Mouse (Mus musculus) adrenal gland, adult (tissue): ENCODE measurements around the gene Nipal3.

Experiments used
- DNase-seq, 2 experiments: peaks; one replicate each; pipeline ENCODE4 v3.0.0; 2022 to 2023; ENCODE audit warnings: low spot score in 1 of 2; ENCODE audit not compliant: inconsistent age in 2 of 2

Gene Nipal3

DNA sequence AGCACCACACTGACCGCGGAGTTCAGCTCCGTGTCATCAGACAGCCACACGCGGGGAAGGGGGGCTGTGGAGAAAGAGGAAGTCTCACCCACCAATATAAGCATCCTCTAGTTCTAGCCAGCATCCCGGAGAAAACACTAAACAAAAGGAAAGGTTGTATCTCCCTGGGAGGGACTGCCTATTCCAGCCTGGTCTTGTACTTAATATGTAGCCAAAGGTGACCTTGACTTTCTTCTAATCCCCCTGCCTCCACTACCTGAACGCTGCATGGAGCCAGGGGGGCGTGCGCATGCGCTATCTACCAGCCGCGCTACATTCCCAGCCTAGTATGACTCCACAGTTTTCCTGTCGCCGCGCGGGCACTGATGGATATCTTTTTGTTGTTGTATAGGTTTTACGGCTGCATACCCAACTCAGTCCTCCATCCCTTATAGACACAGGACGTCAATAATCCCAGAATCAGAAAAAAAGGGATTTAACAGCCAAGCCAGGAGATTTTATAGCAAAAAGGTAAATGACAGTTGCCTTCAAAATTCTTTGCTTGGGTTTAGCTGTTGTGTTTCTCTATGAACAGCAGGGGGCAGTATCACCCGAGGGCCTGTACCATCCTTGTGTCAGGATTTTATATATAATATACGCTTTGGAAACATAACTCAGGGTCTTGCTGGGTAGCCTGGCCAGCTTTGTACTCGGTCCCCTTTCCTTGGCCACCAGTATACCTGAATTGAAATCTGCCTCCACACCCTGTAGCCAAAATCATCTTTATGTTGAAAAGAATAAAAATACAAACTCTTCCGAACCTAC lies 12.9 kb upstream of the Nipal3 start:
- DNase-seq = peak in 1 of 2 experiments; percentile 62

DNA sequence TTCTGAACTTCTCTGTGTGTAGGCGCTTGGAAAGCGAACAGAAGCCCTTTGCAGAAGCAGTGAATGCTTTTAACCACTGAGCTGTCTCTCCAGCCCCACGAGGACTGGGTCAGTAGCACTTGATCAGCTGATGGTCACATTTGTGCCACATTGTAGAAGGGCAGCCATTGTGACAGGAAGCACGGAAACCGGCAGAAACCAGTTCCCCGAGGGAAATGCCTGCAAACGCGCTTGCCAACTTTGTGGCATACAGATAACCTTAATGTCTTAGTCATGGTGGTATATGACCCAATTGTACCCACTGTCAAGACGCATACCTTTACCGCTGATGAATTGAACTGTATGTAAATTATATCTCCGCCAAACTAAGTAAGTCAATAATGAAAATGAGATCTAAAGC lies 11.0 kb upstream of the Nipal3 start:
- no peak for DNase-seq

DNA sequence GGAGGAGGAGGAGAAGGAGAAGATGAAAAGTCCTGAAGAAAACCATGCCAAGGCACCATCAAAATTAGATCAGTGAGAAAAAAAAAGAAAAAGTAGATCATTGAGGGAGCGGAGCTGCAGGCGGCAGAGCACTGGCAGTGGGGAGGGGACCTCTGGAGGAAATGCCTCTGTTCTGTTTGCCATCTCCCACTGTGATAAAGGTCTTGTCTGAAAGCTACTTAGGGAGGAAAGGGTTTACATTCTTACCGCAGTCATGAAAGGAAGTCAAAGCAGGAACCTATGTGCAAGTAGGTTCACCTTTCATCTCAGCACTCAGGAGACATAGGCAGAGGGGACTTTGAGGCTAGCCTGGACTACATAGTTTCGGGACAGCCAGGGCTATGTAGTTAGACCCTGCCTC lies 6.7 kb upstream of the Nipal3 start:
- DNase-seq = no peak

DNA sequence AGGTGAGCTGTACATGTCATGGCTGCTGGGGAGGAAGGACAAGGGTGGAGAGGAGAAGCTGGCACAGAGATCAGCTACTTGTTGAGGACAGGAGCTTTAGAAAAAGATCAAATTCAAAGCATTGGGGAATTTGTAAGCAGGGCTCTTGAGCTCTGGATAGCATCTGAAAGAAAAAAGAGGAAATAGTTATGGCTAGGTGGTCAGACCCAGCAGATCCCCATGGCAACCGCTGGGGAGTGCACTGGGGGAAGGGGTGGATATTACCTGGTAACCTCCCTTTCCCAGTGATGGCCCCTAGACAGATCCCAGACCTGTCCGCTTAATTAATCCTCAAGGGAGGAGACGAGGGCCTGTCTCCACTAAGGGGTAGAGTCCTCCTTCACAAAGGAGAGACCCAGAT lies 5.0 kb upstream of the Nipal3 start:
- DNase-seq = no peak

DNA sequence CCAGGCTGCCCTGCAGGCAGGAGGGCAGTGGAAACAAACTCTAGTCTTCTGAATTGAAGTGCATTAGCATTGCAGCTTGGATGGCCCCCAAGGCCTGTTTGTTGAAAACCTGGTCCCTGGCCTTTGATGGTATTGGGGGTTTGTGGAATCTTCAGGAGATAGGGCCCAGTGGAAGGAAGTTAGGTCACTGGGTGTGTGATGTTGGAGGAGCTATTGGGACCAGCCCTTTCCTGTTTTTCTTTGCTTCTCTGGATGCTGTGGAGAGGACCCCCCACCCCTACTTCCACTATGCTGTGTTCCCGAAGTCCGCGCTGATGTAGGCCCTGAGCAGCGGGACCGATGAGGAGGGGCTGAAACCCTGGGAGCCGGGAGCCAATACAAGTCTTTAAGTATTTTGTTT lies 3.3 kb upstream of the Nipal3 start:
- no peak for DNase-seq

DNA sequence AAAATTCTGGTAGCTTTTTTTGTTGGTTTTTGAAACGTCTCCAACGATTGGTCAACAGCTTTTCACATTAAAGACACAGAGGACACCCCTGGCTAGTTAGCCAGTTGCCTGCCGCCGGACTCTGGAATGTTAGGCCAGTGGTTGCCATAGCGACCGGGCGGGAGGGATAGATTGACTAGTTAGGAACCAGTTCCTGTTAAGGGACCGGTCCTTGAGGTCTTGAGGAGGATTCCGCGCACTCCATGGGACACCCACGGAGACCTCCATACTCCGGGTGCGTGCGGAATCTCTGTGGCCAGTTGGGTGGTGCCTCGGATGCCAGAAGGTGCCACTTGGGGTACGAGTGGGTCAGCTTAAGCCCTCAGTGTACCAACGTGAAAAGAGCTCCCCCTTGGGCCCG lies 972 bp upstream of the Nipal3 start:
- peak; percentile 53 to 80 for DNase-seq

DNA sequence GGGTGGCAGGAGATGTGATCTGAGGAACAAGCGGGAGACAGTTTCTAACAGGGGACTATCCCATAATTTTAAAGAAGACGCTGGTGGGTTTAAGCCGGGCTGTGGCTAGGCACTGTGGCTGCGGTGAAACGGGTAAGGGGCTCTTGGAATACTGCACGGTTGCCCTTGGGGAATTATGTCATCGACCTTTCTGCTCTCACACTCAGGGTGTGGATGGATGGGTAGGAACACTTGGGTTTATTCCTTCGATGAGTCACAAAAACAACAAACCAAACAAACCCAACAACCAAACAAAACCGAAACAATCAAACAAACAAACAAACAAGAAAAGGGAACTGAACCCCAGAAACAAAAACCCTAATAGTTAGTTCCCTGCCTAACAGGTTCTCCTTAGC lies 556 bp upstream of the Nipal3 start:
- DNase-seq = no peak

DNA sequence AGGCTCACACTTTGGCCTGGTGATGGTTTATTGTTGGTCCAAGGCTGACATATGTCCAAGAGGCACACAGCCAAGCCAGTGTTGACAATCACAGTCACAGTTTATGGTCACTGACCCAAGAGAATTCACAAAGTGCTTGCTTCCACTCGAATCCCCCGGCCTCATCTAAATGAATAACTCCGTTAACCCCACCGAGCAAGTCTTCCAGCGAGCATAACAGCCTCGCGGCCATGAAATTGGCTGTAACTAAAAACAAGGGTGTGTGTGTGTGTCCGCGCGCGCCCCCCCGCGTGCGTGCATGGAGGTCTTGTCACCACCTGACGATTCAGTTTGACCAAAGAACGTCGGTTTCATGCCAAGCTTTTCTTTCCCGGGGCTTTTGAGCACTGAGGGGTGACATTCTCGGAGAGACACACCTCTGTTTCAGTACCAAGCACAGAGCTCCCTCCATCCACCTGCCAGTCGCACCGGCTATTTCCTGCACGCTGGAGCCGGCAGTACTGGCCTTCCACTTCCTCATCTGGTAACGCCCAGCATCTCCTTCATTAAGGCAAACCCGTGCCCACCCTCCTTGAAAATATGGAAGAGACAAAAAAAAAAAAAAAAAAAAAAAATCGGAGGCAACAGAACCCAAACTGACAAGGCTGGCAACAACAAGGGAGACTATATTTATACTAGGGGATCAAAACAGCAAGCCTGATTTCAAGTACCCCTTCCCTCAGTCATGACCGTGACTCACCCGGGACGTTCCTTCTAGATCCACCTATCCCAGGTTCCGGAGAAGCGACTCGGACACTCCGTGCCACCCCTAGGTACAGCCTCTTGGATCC lies 932 bp downstream of the Nipal3 start:
- DNase-seq = peak; percentile 43 to 75

DNA sequence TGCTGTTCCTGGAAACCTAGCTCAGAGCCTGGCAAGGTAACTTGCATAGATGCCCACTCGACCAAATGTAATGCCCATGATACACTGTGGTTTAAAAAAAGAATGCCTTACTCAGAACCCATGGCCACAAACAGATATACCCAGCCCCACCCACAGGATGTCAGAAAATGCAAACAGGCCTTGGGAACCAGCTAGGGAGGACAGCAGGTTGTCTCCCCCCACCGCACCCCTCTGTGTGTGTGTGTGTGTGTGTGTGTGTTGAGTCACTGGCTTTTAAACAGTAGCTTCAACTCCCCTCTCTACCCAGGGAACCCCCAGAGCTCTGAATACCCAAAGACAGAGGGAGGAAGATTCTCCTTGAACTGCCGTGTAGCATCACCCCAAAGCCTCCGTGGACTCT lies 1.6 kb downstream of the Nipal3 start:
- no peak for DNase-seq

DNA sequence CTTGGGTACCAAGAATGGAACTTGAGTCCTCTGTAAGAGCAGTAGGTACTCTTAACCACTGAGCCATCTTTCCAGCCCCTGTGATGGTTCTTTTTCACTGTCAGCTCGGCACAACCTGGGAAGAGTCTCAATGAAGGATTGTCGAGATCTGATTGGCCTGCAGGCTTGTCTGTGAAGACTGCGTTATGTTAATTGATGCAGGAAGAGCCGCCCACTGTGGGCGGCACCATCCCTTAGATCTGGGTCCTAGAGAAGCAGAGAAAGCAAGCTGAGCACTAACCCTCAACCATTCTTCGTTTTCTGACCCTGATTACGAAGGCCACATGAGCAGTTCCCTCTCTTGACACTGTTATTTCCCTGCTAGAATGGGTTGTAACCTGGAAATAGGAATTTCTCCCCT lies 5.6 kb downstream of the Nipal3 start:
- no peak for DNase-seq

DNA sequence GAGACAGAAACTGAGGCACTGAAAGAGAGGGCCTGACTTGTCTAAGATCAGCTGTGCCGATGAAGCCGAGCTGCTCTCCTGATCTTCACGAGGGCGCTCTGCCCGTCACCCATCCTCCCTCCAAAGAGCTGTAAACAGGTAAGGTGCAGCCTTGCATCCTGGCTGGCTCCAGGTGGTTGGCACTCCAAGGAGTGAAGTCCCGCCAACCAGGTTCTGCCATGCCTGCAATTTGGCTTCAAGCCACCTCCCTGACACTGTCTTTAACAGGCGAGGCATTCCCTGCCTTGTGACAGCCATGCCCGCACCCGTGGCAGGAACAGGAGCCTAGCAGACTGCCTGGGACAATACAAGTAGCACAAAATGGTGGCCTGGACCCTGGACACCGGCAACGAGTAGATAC lies 8.5 kb downstream of the Nipal3 start:
- DNase-seq = no peak

DNA sequence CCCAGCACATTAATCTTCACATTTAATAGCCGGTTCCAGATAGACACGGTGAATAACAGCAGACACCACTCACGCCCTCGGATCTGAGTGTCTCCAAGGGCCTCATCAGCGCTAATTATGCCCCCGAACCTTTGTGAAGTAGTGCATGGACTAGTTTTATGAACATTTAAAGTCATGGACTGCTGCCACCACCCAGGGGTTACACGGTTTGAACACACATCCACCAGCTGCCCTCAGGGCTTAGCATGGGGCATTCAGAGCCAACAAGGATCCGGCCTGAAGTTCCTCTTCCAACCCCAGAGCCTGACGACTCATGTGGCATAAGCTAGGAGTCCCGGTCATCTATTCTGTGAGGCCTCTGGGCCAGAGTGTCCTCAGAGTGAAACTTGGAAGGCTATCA lies 9.8 kb downstream of the Nipal3 start:
- no peak for DNase-seq

DNA sequence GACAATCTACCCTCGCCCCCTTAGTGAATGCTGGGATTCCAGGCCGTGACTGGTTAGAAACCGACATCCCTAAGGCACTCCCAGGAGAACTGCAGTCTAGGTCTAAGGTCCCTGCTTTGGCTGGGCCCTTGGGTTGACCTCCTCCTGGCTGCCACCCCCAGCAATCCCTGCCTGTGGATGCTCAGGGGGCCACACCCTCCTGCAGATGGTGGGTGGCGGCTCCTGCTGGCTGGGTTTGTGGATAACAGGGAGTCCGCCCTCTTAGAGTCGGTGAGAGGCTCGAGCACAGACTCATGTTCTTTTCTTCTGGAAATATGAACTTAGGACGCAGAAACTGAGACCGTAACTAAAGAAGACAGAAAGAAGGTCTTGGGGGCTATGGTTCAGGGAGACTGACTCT lies 14.5 kb downstream of the Nipal3 start:
- DNase-seq = no peak

DNA sequence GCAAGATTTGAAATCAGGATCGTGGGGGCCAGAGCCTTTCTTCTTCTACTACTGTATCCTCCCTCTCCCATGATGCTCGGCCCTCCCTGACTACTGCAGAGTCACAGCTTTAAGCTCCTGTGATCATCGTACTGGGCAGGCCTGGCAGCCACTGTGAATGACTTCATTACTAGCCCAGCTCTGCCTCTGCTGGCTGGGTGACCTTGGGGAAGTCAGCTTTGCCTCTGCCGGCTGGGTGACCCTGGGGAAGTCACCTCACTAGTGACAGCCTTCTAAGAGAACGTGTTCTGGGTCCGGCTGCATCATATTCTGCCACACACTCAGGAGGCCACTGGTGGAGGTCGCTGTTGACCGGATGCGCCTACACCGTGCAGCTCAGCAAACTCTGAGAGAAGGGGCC lies 17.0 kb downstream of the Nipal3 start:
- peak; percentile 21 to 50 for DNase-seq

DNA sequence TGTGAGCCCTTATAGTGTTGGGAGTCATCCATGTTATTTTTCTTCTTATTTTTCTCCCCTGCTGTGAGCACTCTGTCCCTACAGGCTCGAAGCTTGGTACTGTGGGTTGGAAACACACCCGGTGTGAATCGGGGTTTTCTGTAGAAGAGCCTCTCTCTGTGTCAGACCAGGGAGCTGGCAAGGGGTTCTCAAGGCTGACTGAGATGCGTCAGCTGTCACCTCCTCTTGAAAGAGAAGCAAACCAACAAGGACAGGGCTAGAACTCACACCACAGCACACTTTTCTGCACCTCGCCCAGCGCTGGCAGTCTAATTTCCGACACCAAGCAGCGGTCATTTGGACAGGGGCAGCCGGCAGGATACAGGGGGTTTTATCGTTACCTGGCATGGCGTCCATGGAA lies 31.4 kb downstream of the Nipal3 start:
- peak in 1 of 2 experiments; percentile 62 for DNase-seq

DNA sequence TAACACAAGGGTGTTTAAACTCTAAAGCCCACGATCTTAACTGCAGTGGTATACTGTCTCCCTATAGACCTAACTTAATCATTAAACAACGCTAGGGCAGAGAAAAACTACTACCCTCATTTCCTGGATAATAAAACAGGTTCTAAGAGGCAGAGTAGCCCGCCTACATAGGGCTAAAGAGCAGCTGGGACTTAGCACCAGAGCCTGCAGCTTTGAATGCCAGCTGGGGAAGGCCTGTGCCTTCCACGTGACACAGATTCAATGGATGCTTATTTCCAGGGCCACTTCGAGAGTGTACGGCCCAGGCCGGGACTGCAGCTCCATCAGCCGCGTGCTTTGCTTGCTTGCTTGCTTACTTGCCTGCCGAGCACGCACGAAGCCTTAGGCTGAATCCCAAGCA lies 41.3 kb downstream of the Nipal3 start:
- no peak for DNase-seq

DNA sequence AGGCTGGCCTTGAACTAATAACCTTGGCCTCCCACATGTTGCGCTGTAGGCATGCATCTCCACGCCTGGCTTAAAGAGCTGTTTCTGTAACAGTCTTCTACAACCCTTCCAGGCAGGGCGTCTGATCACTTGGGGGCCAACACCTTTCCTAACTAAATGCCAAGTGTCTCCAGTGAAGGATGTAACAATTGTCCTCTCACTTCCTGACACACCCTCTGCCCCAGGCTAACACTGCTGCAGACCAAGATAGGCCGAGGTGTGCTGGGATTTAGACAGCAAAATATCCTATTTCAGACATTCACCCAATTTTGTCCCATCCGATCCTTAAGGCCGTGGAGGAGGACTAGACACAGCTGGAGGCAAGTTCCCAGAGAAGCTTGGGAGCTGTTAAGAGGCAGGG lies 41.7 kb downstream of the Nipal3 start:
- peak in 1 of 2 experiments; percentile 39 for DNase-seq

DNA sequence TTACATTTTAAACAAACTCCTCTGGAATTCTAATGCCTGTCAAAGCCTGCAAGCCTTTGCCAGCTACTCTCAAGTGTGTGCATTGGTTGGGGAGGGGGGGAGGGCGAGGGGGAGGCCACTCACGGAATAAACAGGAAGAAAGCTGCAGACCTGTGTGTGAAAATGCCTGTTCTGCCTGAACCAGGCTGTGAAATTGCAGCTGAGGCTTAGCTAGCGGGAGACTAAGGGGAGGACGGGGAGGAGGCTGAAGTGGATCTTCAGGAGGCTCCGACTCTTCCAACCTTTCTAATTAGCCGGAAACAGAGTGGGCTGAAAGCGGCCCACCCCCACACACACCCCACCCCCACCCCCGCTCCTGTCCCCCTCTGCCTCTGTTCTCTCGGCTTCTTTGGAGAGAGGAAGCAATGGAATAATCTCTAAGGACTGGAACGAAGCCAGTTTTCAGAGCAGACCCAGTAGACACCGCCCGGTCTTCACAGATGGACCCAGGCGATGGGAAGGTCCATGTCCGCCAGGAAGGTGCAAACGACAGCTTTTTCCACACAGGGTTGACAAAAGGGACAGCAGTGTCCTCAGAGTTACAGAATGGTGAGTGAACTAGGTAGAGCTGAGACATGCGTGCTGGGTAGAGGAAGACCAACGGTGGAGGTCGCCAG lies 43.4 kb downstream of the Nipal3 start:
- no peak for DNase-seq

DNA sequence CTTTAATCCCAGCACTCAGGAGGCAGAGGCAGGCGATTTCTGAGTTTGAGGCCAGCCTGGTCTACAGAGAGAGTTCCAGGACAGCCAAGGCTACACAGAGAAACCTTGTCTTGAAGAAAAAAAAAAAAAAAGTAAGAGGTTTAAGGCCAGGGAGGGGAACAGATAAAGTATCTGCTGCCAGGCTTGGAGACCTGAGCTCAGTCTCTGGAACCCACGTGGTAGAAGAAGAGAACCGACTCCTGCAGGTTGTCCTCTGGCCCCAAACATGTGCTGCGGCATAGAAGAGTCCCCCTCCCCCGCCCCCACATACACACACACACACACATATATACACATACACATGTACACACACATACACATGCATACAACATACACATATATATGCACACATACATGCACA lies 52.4 kb downstream of the Nipal3 start:
- no peak for DNase-seq

DNA sequence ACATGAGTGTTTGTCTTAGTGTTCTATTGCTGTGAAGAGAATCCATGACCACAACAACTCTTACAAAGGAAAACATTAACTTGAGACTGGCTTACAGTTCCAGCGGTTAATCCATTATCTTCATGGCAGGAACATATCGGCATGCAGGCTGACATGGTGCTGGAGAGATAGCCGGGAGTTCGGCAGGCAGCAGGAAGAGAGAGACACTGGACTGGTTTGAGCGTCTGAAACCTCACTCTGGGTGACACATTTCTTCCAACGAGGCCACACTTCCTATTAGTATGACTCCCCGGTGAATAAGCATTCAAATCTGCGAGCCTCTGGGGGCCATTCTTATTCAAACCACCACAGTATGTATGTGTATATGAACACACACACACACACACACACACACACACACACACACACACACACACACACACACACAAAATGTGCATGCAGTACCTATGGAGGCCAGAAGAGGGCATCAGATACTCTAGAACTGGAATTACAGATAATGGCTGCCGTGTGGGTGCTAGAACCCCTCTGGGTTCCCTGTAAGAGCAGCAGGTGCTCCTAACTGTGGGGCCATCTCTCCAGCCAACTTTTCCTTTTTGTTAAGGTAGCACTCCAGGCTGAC lies 54.8 kb downstream of the Nipal3 start:
- peak in 1 of 2 experiments; percentile 63 for DNase-seq

DNA sequence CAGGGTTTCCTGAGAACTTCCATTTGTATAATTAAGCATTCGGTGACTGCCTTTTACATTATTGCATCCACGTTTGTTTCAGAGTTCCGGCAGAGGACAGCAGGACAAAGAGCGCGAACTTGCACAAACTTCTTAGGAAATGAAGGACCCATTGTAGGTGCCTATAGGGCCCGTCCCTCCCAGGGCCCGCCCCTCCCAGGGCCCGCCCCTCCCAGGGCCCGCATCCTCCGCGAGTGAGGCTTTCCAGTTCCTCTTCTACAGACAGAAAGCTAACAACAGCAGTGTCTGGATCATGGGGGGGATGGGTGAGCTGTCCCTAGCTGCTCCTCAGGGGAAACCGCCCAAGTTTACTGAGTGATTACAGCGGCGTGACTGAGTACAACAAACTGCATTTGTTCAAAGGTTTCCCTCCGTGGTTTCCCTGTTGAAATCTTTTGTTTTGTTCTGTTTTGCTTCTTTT lies 55.6 kb downstream of the Nipal3 start:
- peak in 1 of 2 experiments; percentile 68 for DNase-seq
